Mouse (Mus musculus) midbrain, postnatal 0 days (tissue): ENCODE measurements at regions not wholly inside any gene's neighbourhood (a gene's known extent, or its start where the extent isn't known, plus 50 kb on each side); places are given as distances from the start of the nearest gene placed in this dataset.
A peak's percentile ranks its signal among the peaks of the same experiment; 100 is the strongest.

Experiments
- ATAC-seq: fragments of 200-750 bp; cut with Nextera tagmentation; 2 replicates; pipeline ENCODE4 v1.8.0; 2017; ENCODE audit warnings: moderate number of reproducible peaks, mild to moderate bottlenecking, moderate TSS enrichment, moderate library complexity; ENCODE audit not compliant: low FRiP score
- DNase-seq: peaks from one replicate; pipeline ENCODE4 v3.0.0-alpha.2; 2015; ENCODE audit warnings: low spot score
- H3K27ac ChIP-seq: fragments of 300-500 bp; sonication (generic); 2 replicates; pipeline ENCODE4 v1.5.1; 2014; ENCODE audit warnings: low read depth, mild to moderate bottlenecking, low read length, mixed read lengths
- H3K27me3 ChIP-seq: fragments of 300-500 bp; sonication (generic); 2 replicates; pipeline ENCODE4 v1.6.1; 2014; ENCODE audit warnings: low read length, control low read depth, mixed read lengths; ENCODE audit not compliant: insufficient read depth
- H3K36me3 ChIP-seq: fragments of 300-500 bp; sonication (generic); 2 replicates; pipeline ENCODE4 v1.6.1; 2014; ENCODE audit warnings: low read length, control low read depth, mixed read lengths; ENCODE audit not compliant: insufficient read depth
- H3K4me1 ChIP-seq: fragments of 300-500 bp; sonication (generic); 2 replicates; pipeline ENCODE4 v1.6.1; 2014; ENCODE audit warnings: mild to moderate bottlenecking, control low read depth, antibody characterized with exemption, low read length, mixed read lengths; ENCODE audit not compliant: insufficient read depth
- H3K4me2 ChIP-seq: fragments of 300-500 bp; sonication (generic); 2 replicates; pipeline ENCODE4 v1.6.1; 2014; ENCODE audit warnings: low read depth, mild to moderate bottlenecking, low read length, mixed read lengths; ENCODE audit not compliant: poor library complexity, severe bottlenecking
- H3K4me3 ChIP-seq: fragments of 300-500 bp; sonication (generic); 2 replicates; pipeline ENCODE4 v1.5.1; 2014; ENCODE audit warnings: low read depth, mild to moderate bottlenecking, low read length, moderate library complexity
- H3K9ac ChIP-seq: fragments of 300-500 bp; sonication (generic); replicated peaks from 2 replicates; pipeline ENCODE4 v1.6.1; 2014; ENCODE audit warnings: mild to moderate bottlenecking, low read length, moderate library complexity, mixed read lengths; ENCODE audit not compliant: poor library complexity, severe bottlenecking
- H3K9me3 ChIP-seq: fragments of 300-500 bp; sonication (generic); 2 replicates; pipeline ENCODE4 v1.6.1; 2016; ENCODE audit warnings: low read length, control low read depth
- CTCF ChIP-seq: IDR thresholded peaks from 2 replicates; pipeline ENCODE4 v1.5.1; 2016; ENCODE audit warnings: antibody characterized with exemption, mild to moderate bottlenecking
- WGBS: fragments of 180-500 bp; shearing (Covaris S2); extraction: QIAGEN DNeasy Blood & Tissue Kit; methylation state at CpG from one replicate; pipeline ENCODE4 v1.1.7; 2014; 5-methylcytosine and 5-hydroxymethylcytosine counted together

DNA sequence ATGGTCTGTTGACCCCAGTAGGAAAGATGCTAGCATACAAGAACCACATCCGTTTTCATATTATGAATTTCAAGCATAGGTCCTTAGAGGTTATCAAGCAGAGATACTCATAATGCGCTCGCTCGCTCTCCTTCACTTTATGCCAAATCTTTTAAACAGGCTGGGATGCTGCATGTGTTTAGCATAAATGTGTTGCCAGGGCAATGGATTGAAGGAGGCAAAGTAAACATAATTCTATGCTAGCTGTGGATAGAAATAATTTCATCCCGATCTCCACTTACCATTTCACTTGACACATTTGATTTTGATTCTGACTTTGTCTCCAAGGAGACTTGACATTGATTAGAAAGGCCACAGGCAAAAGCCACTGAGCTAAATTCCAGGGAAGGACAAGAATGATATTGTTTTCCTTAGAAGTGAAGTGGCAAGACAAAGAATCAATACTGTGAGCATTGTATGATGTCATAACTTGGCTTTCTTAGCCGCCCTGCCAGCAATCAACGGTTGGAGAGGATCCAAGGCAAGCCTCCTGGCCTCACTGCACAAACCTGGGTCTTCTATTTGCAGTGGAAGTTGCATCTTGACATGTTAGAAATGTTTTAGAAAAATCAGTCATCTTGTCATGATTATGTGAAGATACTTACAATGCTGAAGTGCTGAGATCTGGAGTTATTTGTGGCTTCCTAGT is 217.3 kb upstream of the Arglu1 start:
- H3K9me3 ChIP-seq = no peaks in the 10 kb centered on the region
- no peak overlapping the region for H3K4me2 ChIP-seq
- ATAC-seq = peak; percentile 34; the same call in 1 of the 2 replicates
- TF ChIP-seq CTCF = no peak
- H3K27me3 ChIP-seq = no peaks in the 10 kb centered on the region
- no peaks in the 10 kb centered on the region; the same call in 1 of the 2 replicates for H3K4me1 ChIP-seq
- H3K9ac ChIP-seq = no peak overlapping the region
- 30% methylated on average over 7 of the region's 7 CpGs for WGBS
- no peak overlapping the region for H3K27ac ChIP-seq
- H3K36me3 ChIP-seq = no peaks in the 10 kb centered on the region
- no peak overlapping the region for H3K4me3 ChIP-seq
- DNase-seq = peak; percentile 37

DNA sequence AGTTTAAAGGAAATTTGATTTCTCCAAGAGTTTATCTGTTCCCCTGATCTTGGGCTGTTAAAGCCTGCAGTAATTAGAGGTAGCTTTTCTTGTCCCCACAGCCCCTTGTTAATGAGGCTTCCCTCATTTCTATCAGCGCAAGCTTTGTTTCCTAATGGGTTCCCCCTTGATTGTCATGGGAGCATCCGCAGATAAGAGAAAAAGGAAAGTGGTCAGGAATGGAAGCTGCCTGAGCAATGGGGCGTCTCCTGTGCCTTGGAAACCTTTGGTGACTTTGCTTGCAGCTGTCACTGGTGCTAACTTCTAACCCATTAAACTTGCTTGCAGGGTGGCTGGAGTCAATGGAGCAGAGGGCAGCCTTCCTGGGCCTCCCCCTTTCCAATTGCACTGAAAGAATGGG is 202.7 kb upstream of the Arglu1 start:
- no peak for TF ChIP-seq CTCF
- Histone ChIP-seq H3K27ac (no peak overlapping the region), H3K9ac (no peak overlapping the region), H3K27me3 (no peaks in the 10 kb centered on the region), H3K4me3 (no peak overlapping the region), H3K9me3 (no peaks in the 10 kb centered on the region), H3K36me3 (no peaks in the 10 kb centered on the region), H3K4me1 (no peaks in the 10 kb centered on the region), H3K4me2 (no peak overlapping the region)
- WGBS = 47% methylated on average over 3 of the region's 3 CpGs
- ATAC-seq (no peak), DNase-seq (no peak)

DNA sequence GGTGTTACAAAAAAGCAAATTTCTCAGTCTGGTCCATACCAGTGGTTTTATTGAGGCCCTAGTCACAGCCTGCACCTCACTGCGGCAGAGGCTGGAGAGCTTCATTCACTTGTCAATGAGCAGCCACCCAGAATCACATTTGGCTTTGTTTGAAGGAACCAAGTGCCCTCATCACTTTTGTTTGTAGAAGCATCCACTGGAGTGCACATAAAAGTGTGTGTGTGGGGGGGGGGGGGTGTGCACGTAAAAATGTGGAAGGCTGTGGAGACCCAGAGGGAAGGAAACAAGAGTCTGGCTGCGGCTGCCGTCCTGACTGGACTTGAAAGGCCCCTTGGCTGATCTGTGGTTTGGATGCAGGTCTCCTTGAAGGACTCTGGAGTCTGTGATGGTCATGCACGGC is 187.0 kb upstream of the Arglu1 start:
- H3K4me1 ChIP-seq = no peaks in the 10 kb centered on the region
- no peaks in the 10 kb centered on the region for H3K36me3 ChIP-seq
- H3K4me2 ChIP-seq = no peak overlapping the region
- WGBS = 47% methylated on average over 4 of the region's 5 CpGs
- H3K9ac ChIP-seq = no peak overlapping the region
- peaks cover 6% of the 10 kb centered on the region; the same call in 1 of the 2 replicates for H3K27me3 ChIP-seq
- TF ChIP-seq CTCF = no peak
- H3K4me3 ChIP-seq = no peak overlapping the region
- no peak overlapping the region for H3K27ac ChIP-seq
- 0 out of 2 replicates have a peak, but pooled peaks have one; percentile 7 for ATAC-seq
- DNase-seq = no peak
- H3K9me3 ChIP-seq = no peaks in the 10 kb centered on the region; the same call in 1 of the 2 replicates

DNA sequence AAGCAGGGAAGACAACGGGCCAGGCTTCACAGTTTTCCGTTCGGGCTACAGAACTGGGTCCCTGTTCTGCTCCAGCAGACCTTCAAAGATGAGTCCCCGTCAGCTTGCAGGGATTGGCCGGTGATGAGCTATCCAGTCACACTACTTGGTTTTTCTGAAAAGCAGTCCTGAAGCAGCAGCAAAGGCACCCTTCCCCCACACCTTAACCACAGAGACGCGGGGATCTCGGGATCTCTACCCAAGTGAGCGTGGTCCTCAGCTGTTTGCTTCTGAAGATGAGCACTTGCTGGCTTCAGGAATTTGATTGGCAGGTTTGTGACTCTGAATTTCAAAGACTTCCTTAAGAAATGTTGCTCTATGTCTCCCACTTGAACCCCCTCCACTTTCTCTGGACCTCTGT is 186.6 kb upstream of the Arglu1 start:
- ATAC-seq = no peak
- H3K4me2 ChIP-seq = no peak overlapping the region

DNA sequence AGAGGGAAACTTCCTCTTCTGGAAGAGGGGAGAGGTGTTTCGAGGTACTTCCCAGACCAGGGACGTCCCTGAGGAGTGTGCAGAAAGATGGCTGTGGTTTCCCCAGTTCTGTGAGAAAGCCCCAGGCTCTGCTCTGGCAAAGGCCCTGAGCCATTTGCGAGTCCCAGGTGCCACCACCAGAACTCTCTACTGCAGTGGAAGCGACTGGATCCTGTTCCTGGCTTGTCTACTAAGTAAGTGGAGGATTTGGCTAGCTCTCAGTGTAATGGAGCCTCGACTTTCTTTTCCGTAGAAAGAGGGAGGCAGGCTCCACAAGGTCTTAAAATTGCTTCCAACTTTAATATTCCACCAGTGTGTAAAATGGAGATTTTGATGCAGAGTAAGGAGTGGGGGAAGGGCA is 186.1 kb upstream of the Arglu1 start:
- Histone ChIP-seq H3K4me2 (no peak overlapping the region), H3K9me3 (no peaks in the 10 kb centered on the region; the same call in 1 of the 2 replicates), H3K27ac (no peak overlapping the region), H3K4me1 (no peaks in the 10 kb centered on the region), H3K27me3 (peaks cover 6% of the 10 kb centered on the region; the same call in 1 of the 2 replicates), H3K4me3 (no peak overlapping the region), H3K36me3 (no peaks in the 10 kb centered on the region), H3K9ac (no peak overlapping the region)
- no peak for TF ChIP-seq CTCF
- DNase-seq (no peak), ATAC-seq (no peak)
- 75% methylated on average over 6 of the region's 6 CpGs for WGBS

More for the DNA sequence above, 186.6 kb upstream of the Arglu1 start:
- Histone ChIP-seq H3K9me3 (no peaks in the 10 kb centered on the region; the same call in 1 of the 2 replicates), H3K27ac (no peak overlapping the region), H3K27me3 (peaks cover 6% of the 10 kb centered on the region; the same call in 1 of the 2 replicates), H3K9ac (no peak overlapping the region), H3K4me3 (no peak overlapping the region), H3K36me3 (no peaks in the 10 kb centered on the region), H3K4me1 (no peaks in the 10 kb centered on the region)
- TF ChIP-seq CTCF = no peak
- 21% methylated on average over 9 of the region's 9 CpGs for WGBS
- DNase-seq = no peak

DNA sequence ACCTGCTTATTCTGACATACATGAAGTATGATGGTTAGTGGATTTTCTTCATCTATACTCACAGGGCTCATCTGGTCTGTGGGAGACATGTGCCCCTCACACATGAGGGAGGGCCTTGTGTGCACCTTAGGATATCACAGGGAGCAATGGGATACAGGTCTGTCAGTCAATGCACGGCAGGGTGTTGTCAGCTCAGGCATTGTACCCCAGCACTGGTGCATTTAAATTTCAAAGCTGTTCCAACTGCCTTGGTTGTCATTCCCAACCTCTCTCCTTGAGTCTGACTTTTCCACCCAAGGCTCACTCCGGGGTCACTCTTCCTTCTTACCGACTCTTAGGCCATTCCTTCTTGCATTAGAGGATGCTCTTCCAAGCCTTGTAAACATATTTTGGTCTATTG is 181.6 kb upstream of the Arglu1 start:
- Histone ChIP-seq H3K9me3 (no peaks in the 10 kb centered on the region; the same call in 1 of the 2 replicates), H3K27ac (no peak overlapping the region), H3K36me3 (no peaks in the 10 kb centered on the region), H3K4me1 (no peaks in the 10 kb centered on the region), H3K27me3 (peaks cover 19% of the 10 kb centered on the region; the same call in 1 of the 2 replicates), H3K9ac (no peak overlapping the region), H3K4me2 (no peak overlapping the region), H3K4me3 (no peak overlapping the region)
- ATAC-seq = no peak
- DNase-seq = no peak
- 34% methylated on average over 3 of the region's 3 CpGs for WGBS
- no peak for TF ChIP-seq CTCF
